Mouse (Mus musculus): ENCODE measurements around the gene Vps45. TPM values are rescaled to one million over a fixed set of nuclear protein-coding genes. Genes with fewer than 3 reads are reported as not detected.
"Not testable (repeated sequence)": the region's sequence is repeated elsewhere in the genome, so short reads cannot be mapped to it uniquely, and the experiment has no call there.

Vps45 gene
- polyA plus RNA-seq, 1 experiment from 2014 or later, result 24.8 TPM

DNA sequence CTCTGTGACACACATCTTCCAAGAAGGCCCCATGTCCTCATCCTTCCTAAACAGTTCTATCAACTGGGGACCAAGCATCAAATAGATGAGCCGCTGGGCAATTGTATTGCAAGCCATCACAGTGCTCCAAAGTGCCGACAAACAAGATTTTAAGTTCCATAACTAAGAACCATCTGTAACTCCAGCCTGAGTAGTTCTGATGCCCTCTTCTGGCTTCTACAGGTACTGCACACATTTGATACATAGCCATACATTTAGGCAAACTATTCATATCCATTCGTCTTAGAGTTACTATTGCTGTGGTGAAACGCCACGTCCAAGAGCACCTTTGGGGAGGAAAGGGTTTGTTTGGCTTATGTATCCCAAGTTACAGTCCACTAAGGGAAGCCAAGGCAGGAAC lies 99.2 kb downstream of the Vps45 start:
- no peak overlapping the region for H3K9ac ChIP-seq (ENCODE audit: low read length)
- 78% methylated on average over 5 of the region's 5 CpGs for WGBS

DNA sequence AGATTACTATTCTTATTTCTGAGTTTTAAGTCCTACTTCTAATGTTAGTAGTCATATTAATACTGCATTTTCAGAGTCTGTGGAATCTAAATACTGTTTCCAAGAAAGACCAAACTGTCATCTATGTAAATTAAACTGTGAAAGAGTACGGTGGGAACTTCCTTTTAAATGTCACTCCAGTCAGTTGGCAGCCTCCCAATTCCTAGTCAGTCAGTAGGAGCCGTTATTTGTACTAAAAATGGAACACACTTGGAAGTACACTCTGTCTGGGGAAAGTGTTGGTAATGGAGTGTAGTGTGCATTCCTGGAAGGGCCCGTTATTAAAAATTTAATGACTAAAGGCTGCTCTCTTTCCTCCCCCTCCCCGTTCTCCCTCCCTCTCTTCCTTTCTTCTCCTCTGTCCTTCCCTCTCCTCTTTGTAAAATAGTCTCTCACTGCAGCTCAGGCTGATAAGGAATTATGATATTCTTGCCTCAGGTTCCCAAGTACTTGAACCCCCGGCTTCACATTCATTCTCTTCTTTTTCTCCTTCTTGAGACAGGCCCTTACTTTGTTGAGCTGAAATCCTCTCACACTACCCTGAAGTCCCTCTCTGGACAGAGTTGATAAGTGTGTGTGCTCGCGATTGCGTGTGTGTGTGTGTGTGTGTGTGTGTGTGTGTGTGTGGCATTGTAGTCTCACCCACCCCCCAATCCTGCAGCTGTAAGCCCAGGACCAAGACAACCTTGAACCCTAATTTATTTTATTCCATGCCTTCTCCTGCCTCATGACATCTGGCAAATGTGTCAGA lies 100.7 kb downstream of the Vps45 start:
- Histone ChIP-seq H3K27ac (ENCODE audit: low read depth, low read length) (no peak overlapping the region), H3K36me3 (ENCODE audit: control insufficient read depth, insufficient read depth, low read length) (no peaks in the 10 kb centered on the region), H3K4me1 (replicated peaks; ENCODE audit: control insufficient read depth, insufficient read depth, low read length) (peaks cover 4% of the 10 kb centered on the region; the same call in 1 of the 2 replicates), H3K4me3 (ENCODE audit: low read depth, low read length) (no peak overlapping the region), H3K4me2 (ENCODE audit: low read depth, low read length, severe bottlenecking) (no peak overlapping the region), H3K9me3 (ENCODE audit: control insufficient read depth, low read length) (no peaks in the 10 kb centered on the region; the same call in 1 of the 2 replicates), H3K9ac (ENCODE audit: low read length) (no peak overlapping the region), H3K27me3 (ENCODE audit: control insufficient read depth, insufficient read depth, low read length) (no peaks in the 10 kb centered on the region)
- no peak for ATAC-seq (replicated peaks; ENCODE audit: low FRiP score)
- 80% methylated on average over 8 of the region's 8 CpGs for WGBS
- no peak for DNase-seq (ENCODE audit: low spot score)

More for the DNA sequence above, 99.2 kb downstream of the Vps45 start:
- Histone ChIP-seq H3K27me3 (ENCODE audit: control insufficient read depth, insufficient read depth, low read length) (no peaks in the 10 kb centered on the region), H3K4me2 (ENCODE audit: low read depth, low read length, severe bottlenecking) (no peak overlapping the region), H3K4me3 (ENCODE audit: low read depth, low read length) (no peak overlapping the region), H3K27ac (ENCODE audit: low read depth, low read length) (no peak overlapping the region), H3K4me1 (replicated peaks; ENCODE audit: control insufficient read depth, insufficient read depth, low read length) (no peaks in the 10 kb centered on the region), H3K9me3 (ENCODE audit: control insufficient read depth, low read length) (no peaks in the 10 kb centered on the region; the same call in 1 of the 2 replicates), H3K36me3 (ENCODE audit: control insufficient read depth, insufficient read depth, low read length) (no peaks in the 10 kb centered on the region)
- ATAC-seq (replicated peaks; ENCODE audit: low FRiP score) (no peak), DNase-seq (ENCODE audit: low spot score) (no peak)

DNA sequence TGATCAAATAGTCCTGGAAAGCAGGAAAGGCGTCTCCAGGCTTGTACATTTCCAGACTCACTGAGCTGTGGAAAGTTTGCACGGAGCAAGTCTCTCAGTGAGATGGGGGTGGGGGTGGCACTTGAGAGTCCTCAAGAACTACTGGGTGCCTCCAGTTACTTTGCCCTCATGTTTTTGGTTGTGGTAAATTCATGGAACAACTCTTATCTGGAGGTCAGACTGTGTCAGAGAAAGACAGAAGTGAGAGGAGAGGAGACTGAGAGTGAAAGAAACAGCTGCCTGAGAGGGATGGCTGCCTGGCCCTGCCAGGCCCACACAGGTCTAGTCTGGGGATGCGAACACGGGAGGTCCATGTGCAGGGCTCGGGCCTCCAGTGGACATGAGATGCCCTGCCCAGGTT lies 102.9 kb downstream of the Vps45 start:
- WGBS, result 96% methylated on average over 5 of the region's 5 CpGs
- Histone ChIP-seq H3K4me3 (ENCODE audit: low read depth, low read length) (no peak overlapping the region), H3K4me2 (ENCODE audit: low read depth, low read length, severe bottlenecking) (no peak overlapping the region), H3K9ac (ENCODE audit: low read length) (no peak overlapping the region), H3K36me3 (ENCODE audit: control insufficient read depth, insufficient read depth, low read length) (no peaks in the 10 kb centered on the region), H3K27ac (ENCODE audit: low read depth, low read length) (no peak overlapping the region), H3K27me3 (ENCODE audit: control insufficient read depth, insufficient read depth, low read length) (no peaks in the 10 kb centered on the region), H3K9me3 (ENCODE audit: control insufficient read depth, low read length) (no peaks in the 10 kb centered on the region; the same call in 1 of the 2 replicates), H3K4me1 (replicated peaks; ENCODE audit: control insufficient read depth, insufficient read depth, low read length) (peaks cover 6% of the 10 kb centered on the region; the same call in 1 of the 2 replicates)
- DNase-seq (ENCODE audit: low spot score) (no peak), ATAC-seq (replicated peaks; ENCODE audit: low FRiP score) (no peak)

DNA sequence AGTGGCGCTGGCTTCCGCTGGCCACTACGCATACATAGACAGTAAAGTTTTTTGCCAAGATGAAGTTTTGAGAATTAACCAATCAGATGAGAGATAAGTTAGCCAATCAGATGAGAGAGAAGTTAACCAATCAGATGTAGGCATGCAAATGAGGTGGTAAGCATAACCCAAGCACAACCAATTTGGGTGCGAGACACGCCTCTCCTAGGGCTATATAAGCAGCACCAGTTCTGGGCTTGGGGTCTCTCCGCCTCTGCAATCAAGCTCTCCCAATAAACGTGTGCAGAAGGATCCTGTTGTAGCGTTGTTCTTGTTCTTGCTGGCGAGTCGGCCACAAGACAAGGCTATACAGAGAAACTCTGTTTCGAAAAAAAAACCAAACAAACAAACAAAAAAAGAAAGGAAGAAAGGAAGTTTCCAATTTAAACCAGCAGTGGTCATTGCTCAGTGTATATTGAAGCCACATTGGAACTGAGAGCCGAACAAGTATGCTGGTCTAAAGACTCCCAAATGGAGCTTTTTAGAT lies 103.6 kb downstream of the Vps45 start:
- not testable (repeated sequence) for H3K4me3 ChIP-seq (ENCODE audit: low read depth, low read length); H3K4me1 ChIP-seq (replicated peaks; ENCODE audit: control insufficient read depth, insufficient read depth, low read length); H3K27me3 ChIP-seq (ENCODE audit: control insufficient read depth, insufficient read depth, low read length); H3K9ac ChIP-seq (ENCODE audit: low read length); H3K4me2 ChIP-seq (ENCODE audit: low read depth, low read length, severe bottlenecking); H3K9me3 ChIP-seq (ENCODE audit: control insufficient read depth, low read length); H3K36me3 ChIP-seq (ENCODE audit: control insufficient read depth, insufficient read depth, low read length); ATAC-seq (replicated peaks; ENCODE audit: low FRiP score); DNase-seq (ENCODE audit: low spot score); H3K27ac ChIP-seq (ENCODE audit: low read depth, low read length)
- 88% methylated on average over 12 of the region's 12 CpGs for WGBS

DNA sequence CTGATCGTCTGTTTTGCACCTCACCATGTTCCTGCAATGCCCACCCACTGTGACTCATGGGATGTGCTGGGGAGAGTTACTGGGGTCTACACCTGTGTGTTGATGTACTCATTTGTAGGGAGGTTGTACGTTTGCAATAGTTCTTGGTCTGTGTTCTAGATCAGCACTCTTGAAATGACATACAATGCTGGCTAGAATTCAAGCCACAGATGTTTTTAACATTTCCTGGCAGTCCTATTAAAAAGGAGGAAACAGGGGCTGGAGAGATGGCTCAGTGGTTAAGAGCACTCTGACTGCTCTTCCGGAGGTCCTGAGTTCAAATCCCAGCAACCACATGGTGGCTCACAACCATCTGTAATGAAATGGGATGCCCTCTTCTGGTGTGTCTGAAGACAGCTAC lies 104.7 kb downstream of the Vps45 start:
- Histone ChIP-seq H3K4me2 (ENCODE audit: low read depth, low read length, severe bottlenecking) (no peak overlapping the region), H3K4me3 (ENCODE audit: low read depth, low read length) (no peak overlapping the region), H3K36me3 (ENCODE audit: control insufficient read depth, insufficient read depth, low read length) (no peaks in the 10 kb centered on the region; the same call in 1 of the 2 replicates), H3K4me1 (replicated peaks; ENCODE audit: control insufficient read depth, insufficient read depth, low read length) (peaks cover 6% of the 10 kb centered on the region; the same call in 1 of the 2 replicates), H3K9me3 (ENCODE audit: control insufficient read depth, low read length) (no peaks in the 10 kb centered on the region; the same call in 1 of the 2 replicates), H3K27me3 (ENCODE audit: control insufficient read depth, insufficient read depth, low read length) (no peaks in the 10 kb centered on the region), H3K9ac (ENCODE audit: low read length) (no peak overlapping the region), H3K27ac (ENCODE audit: low read depth, low read length) (peak overlapping the region; percentile 55)
- WGBS, result 65% methylated on average over 3 of the region's 3 CpGs
- DNase-seq (ENCODE audit: low spot score) (no peak), ATAC-seq (replicated peaks; ENCODE audit: low FRiP score) (no peak)

DNA sequence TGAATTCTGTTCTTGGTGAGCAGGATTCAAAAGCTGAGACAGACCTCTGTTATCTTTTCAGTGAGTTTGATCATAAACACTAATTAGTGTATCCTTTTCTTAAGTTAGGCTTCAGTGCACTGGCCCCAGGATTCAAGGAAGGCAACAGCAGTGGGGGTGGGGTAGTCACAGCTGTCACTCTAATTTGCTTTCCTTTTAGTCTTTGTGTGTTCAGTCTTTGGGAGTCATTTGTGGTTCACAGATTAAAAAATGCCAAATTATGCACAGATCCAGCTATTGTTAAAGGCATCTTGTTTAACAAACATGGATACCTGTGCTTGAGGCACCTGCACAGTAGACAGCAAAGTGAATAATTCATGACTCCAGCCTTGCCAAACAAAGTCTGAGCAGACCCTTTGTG lies 105.2 kb downstream of the Vps45 start:
- Histone ChIP-seq H3K27ac (ENCODE audit: low read depth, low read length) (peak overlapping the region; percentile 55), H3K27me3 (ENCODE audit: control insufficient read depth, insufficient read depth, low read length) (no peaks in the 10 kb centered on the region), H3K9me3 (ENCODE audit: control insufficient read depth, low read length) (no peaks in the 10 kb centered on the region; the same call in 1 of the 2 replicates), H3K4me3 (ENCODE audit: low read depth, low read length) (no peak overlapping the region), H3K36me3 (ENCODE audit: control insufficient read depth, insufficient read depth, low read length) (no peaks in the 10 kb centered on the region; the same call in 1 of the 2 replicates), H3K9ac (ENCODE audit: low read length) (no peak overlapping the region), H3K4me1 (replicated peaks; ENCODE audit: control insufficient read depth, insufficient read depth, low read length) (peaks cover 6% of the 10 kb centered on the region; the same call in 1 of the 2 replicates), H3K4me2 (ENCODE audit: low read depth, low read length, severe bottlenecking) (no peak overlapping the region)
- no peak for ATAC-seq (replicated peaks; ENCODE audit: low FRiP score)
- DNase-seq (ENCODE audit: low spot score), result no peak

DNA sequence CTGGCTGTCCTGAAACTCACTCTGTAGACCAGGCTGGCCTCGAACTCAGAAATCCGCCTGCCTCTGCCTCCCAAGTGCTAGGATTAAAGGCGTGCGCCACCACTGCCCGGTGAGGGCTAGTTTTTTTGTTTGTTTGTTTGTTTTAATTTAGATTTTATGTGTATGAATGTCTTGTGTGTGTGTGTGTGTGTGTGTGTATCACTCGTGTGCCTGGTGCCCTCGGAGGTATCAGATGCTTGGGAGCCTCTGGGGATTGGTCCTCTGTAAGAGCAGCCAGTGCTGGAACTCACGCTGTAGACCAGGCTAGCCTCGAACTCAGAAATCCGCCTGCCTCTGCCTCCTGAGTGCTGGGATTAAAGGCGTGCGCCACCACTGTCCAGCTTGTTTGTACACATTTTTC lies 106.7 kb downstream of the Vps45 start:
- Histone ChIP-seq H3K9ac (ENCODE audit: low read length) (peak overlapping the region; percentile 73), H3K27ac (ENCODE audit: low read depth, low read length) (peak overlapping the region; percentile 97), H3K4me2 (ENCODE audit: low read depth, low read length, severe bottlenecking) (peak overlapping the region; percentile 70), H3K4me3 (ENCODE audit: low read depth, low read length) (peak overlapping the region; percentile 50)
- H3K27me3 ChIP-seq (ENCODE audit: control insufficient read depth, insufficient read depth, low read length); H3K9me3 ChIP-seq (ENCODE audit: control insufficient read depth, low read length); DNase-seq (ENCODE audit: low spot score); H3K36me3 ChIP-seq (ENCODE audit: control insufficient read depth, insufficient read depth, low read length); ATAC-seq (replicated peaks; ENCODE audit: low FRiP score); H3K4me1 ChIP-seq (replicated peaks; ENCODE audit: control insufficient read depth, insufficient read depth, low read length): not testable (repeated sequence)
- 74% methylated on average over 12 of the region's 12 CpGs for WGBS

DNA sequence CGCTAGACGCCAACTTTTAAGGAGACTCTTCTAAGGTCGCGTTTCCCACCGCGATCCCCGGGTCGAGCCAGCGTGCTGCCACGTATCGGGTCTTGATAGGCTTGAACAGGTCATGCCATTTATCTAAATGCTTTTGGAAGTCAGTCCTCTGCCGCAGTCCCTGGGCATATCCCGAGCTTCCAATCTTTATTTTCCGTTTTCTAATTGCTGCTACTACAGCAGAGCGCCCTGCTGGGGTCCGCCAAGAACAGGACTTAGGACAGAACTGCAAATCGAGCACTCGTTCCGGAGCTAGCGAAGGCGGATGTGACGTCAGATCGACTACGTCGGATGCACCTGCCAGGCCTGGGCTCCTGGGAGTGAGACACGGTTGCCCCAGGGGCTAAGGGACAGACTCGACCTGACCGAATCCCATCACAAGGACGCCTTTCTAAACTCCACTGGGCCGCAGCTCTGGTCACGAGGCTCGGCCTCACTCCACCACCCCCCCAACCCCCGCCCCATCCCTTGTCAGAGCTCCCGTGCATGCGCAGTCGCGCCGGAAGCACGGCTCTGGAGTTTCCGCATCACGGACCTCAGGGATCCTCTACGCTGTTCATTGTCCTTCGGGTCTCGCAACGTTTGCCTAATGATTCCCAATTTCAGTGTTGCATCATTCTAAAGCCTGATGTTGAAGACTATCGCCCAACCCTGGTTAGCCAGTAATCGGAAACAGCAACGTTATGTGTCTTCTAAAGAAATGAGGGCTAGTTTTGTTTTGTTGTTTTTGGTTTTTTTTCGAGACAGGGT lies 107.3 kb downstream of the Vps45 start:
- Histone ChIP-seq H3K9me3 (ENCODE audit: control insufficient read depth, low read length) (no peaks in the 10 kb centered on the region; the same call in 1 of the 2 replicates), H3K4me3 (ENCODE audit: low read depth, low read length) (peak overlapping the region; percentile 50), H3K36me3 (ENCODE audit: control insufficient read depth, insufficient read depth, low read length) (no peaks in the 10 kb centered on the region; the same call in 1 of the 2 replicates), H3K9ac (ENCODE audit: low read length) (peak overlapping the region; percentile 73), H3K4me1 (replicated peaks; ENCODE audit: control insufficient read depth, insufficient read depth, low read length) (peaks cover 6% of the 10 kb centered on the region; the same call in 1 of the 2 replicates), H3K27me3 (ENCODE audit: control insufficient read depth, insufficient read depth, low read length) (no peaks in the 10 kb centered on the region), H3K4me2 (ENCODE audit: low read depth, low read length, severe bottlenecking) (peak overlapping the region; percentile 70), H3K27ac (ENCODE audit: low read depth, low read length) (peak overlapping the region; percentile 97)
- 1% methylated on average over 49 of the region's 49 CpGs for WGBS
- DNase-seq (ENCODE audit: low spot score), result peak; percentile 93
- ATAC-seq (replicated peaks; ENCODE audit: low FRiP score), result peak; percentile 95
